Mouse (Mus musculus) midbrain, embryonic 13.5 days (tissue): ENCODE data around the gene Gabrr1. TPM values are rescaled to one million over a fixed set of nuclear protein-coding genes. Genes with fewer than 3 reads are reported as not detected.
"Not testable (repeated sequence)": the region's sequence is repeated elsewhere in the genome, so short reads cannot be mapped to it uniquely, and the experiment has no call there.

Source experiments
- ATAC-seq: fragments of 200-750 bp; cut with Nextera tagmentation; 2 replicates; pipeline ENCODE4 v1.8.0; 2017; ENCODE audit warnings: mild to moderate bottlenecking, moderate TSS enrichment, moderate library complexity
- H3K27ac ChIP-seq: fragments of 300-500 bp; sonication (generic); 2 replicates; pipeline ENCODE4 v1.5.1; 2015; ENCODE audit warnings: inconsistent platforms, mild to moderate bottlenecking, moderate library complexity
- H3K27me3 ChIP-seq: fragments of 300-500 bp; sonication (generic); 2 replicates; pipeline ENCODE4 v1.6.1; 2015; ENCODE audit warnings: mild to moderate bottlenecking, inconsistent platforms
- H3K36me3 ChIP-seq: fragments of 300-500 bp; sonication (generic); 2 replicates; pipeline ENCODE4 v1.6.1; 2015; ENCODE audit warnings: mild to moderate bottlenecking, inconsistent platforms
- H3K4me1 ChIP-seq: fragments of 300-500 bp; sonication (generic); replicated peaks from 2 replicates; pipeline ENCODE4 v1.6.1; 2015; ENCODE audit warnings: inconsistent platforms
- H3K4me2 ChIP-seq: fragments of 300-500 bp; sonication (generic); replicated peaks from 2 replicates; pipeline ENCODE4 v1.6.1; 2015; ENCODE audit warnings: moderate library complexity, mild to moderate bottlenecking, inconsistent platforms
- H3K4me3 ChIP-seq: fragments of 300-500 bp; sonication (generic); replicated peaks from 2 replicates; pipeline ENCODE4 v1.5.1; 2015; ENCODE audit warnings: mild to moderate bottlenecking, inconsistent platforms
- H3K9ac ChIP-seq: fragments of 300-500 bp; sonication (generic); replicated peaks from 2 replicates; pipeline ENCODE4 v1.6.1; 2015; ENCODE audit warnings: mild to moderate bottlenecking, inconsistent platforms
- H3K9me3 ChIP-seq: fragments of 300-500 bp; sonication (generic); 2 replicates; pipeline ENCODE4 v1.6.1; 2016; ENCODE audit warnings: mild to moderate bottlenecking, inconsistent platforms
- WGBS: fragments of 180-500 bp; shearing (Covaris S2); methylation state at CpG from one replicate; pipeline ENCODE4 v1.1.7; 2015; 5-methylcytosine and 5-hydroxymethylcytosine counted together
- polyA plus RNA-seq: library from polyadenylated mRNA; unstranded; fragments of >200 nt; fragmentation: Nextera tagmentation; extraction: Ambion mirVana; gene quantifications from 2 replicates; pipeline ENCODE4 v1.2.1, GENCODE M21; 2015

The Gabrr1 gene
- polyA plus RNA-seq: 0.14 and 0.63 TPM in 2 replicates

- Histone ChIP-seq H3K36me3 (no peaks in the 10 kb centered on the region), H3K9me3 (no peaks in the 10 kb centered on the region), H3K4me3 (no peak within 1 kb of the TSS), H3K27me3 (no peaks in the 10 kb centered on the region), H3K27ac (no peak within 1 kb of the TSS), H3K4me1 (no peaks in the 10 kb centered on the region), H3K9ac (no peak within 1 kb of the TSS), H3K4me2 (no peak within 1 kb of the TSS)
- ATAC-seq: no peak
- WGBS: 74% methylated on average over 11 of the region's 11 CpGs
These were observed at the start of gene Gabrr1 for GRCm38 (mm10) chr4:33132221-33132620. Gene Gabrr1 (plus strand): TSS chr4:33132521.

DNA sequence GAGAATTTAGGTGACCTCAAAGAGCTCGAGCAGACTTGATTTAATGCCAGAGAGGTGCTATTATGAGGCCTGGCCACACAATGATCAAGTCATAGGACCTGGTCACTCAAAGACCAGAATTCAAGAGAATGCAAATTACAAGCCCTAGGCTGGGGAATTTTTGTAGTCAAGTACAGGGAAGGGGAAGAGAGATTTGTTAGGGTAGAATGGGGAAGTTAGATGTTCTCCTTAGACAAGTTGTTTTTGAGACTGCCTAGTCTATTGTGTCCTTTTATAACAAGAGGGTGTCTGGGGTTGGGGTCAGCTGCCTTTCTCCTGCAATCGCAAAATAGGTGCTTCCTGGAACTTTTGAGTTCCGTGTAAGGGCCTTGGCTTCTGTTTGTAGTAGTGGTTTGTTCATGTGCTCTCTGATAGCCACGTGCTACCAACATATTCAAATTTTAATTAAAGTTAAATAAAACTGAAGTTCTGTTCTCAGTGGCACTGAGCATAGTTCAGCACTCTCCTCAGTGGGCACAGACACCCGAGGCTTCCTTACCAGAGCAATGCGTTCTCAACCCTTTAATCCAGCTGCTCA, 33.1 kb upstream of the Gabrr1 start:
- no peak overlapping the region for H3K4me2 ChIP-seq
- no peaks in the 10 kb centered on the region for H3K36me3 ChIP-seq
- WGBS: 83% methylated on average over 6 of the region's 6 CpGs
- no peaks in the 10 kb centered on the region for H3K9me3 ChIP-seq
- no peak overlapping the region for H3K4me3 ChIP-seq
- H3K4me1 ChIP-seq: no peaks in the 10 kb centered on the region
- no peaks in the 10 kb centered on the region for H3K27me3 ChIP-seq
- no peak overlapping the region for H3K27ac ChIP-seq
- ATAC-seq: no peak
- no peak overlapping the region for H3K9ac ChIP-seq

GRCm38 (mm10) chr4:33109720-33110458, 22.4 kb upstream of the Gabrr1 start:
- no peak overlapping the region for H3K9ac ChIP-seq
- no peak overlapping the region for H3K27ac ChIP-seq
- H3K4me2 ChIP-seq: no peak overlapping the region
- WGBS: 92% methylated on average over 14 of the region's 14 CpGs
- H3K36me3 ChIP-seq: no peaks in the 10 kb centered on the region
- no peaks in the 10 kb centered on the region for H3K9me3 ChIP-seq
- no peak overlapping the region for H3K4me3 ChIP-seq
- no peak for ATAC-seq
- H3K4me1 ChIP-seq: no peaks in the 10 kb centered on the region
- H3K27me3 ChIP-seq: no peaks in the 10 kb centered on the region

DNA sequence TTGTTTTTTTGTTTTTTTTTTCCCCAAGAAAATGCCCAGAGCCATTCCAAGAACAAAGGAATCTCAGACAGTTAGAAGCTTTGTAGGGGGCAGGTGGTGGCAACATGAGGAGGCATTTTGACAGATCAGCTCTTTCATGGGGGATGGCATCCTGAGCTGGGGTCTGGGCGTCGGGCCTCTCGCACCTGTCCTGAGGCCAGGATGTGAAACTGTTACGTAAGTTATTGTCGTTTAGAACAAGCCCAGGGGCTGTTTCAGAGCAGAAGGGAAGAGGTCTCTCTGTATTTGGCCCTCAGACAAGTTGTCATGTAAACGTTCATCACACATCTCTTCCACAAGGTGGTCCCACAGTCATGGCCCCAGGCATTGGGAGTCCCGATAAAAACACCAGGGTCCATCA, 21.5 kb upstream of the Gabrr1 start:
- Histone ChIP-seq H3K27me3 (no peaks in the 10 kb centered on the region), H3K27ac (no peak overlapping the region), H3K36me3 (no peaks in the 10 kb centered on the region), H3K9me3 (no peaks in the 10 kb centered on the region), H3K4me3 (no peak overlapping the region), H3K4me1 (no peaks in the 10 kb centered on the region), H3K4me2 (no peak overlapping the region), H3K9ac (no peak overlapping the region)
- ATAC-seq: no peak
- 87% methylated on average over 7 of the region's 7 CpGs for WGBS

GRCm38 (mm10) chr4:33111358-33111757, 21.0 kb upstream of the Gabrr1 start:
- Histone ChIP-seq H3K9ac (no peak overlapping the region), H3K4me3 (no peak overlapping the region), H3K9me3 (no peaks in the 10 kb centered on the region), H3K4me2 (no peak overlapping the region), H3K36me3 (no peaks in the 10 kb centered on the region), H3K27ac (no peak overlapping the region), H3K4me1 (no peaks in the 10 kb centered on the region), H3K27me3 (no peaks in the 10 kb centered on the region)
- WGBS: 93% methylated on average over 9 of the region's 9 CpGs
- no peak for ATAC-seq

DNA sequence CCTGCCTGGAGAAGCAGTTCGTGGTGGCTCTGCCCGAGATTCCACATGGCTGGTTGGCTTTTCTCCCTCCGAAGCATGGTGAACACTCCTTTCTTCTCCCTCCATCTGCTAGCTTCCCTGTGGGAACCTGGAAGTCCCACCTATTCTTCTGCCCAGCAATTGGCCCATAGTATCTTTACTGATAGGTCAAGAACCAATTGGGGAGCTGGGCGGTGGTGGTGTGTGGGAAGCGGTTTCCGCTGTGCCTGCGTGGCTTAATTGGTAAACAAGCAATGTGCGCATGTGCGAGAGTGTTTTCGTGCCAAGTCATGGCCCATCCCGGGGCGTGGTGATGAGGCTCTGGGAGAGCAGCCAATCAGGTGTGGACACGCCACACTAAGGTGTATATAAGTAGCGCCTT, 19.5 kb upstream of the Gabrr1 start:
- WGBS: 96% methylated on average over 14 of the region's 14 CpGs
- not testable (repeated sequence) for H3K9ac ChIP-seq, H3K4me3 ChIP-seq, H3K36me3 ChIP-seq, ATAC-seq, H3K27me3 ChIP-seq, H3K4me2 ChIP-seq, H3K4me1 ChIP-seq, H3K9me3 ChIP-seq, H3K27ac ChIP-seq

GRCm38 (mm10) chr4:33119118-33119517, 13.2 kb upstream of the Gabrr1 start:
- H3K4me1 ChIP-seq, H3K36me3 ChIP-seq, H3K9ac ChIP-seq, H3K4me3 ChIP-seq, H3K27me3 ChIP-seq, H3K4me2 ChIP-seq, ATAC-seq, H3K27ac ChIP-seq, H3K9me3 ChIP-seq: not testable (repeated sequence)
- WGBS: 2% methylated on average over 3 of the region's 3 CpGs

- Histone ChIP-seq H3K4me2 (no peak overlapping the region), H3K36me3 (no peaks in the 10 kb centered on the region), H3K27ac (no peak overlapping the region), H3K27me3 (no peaks in the 10 kb centered on the region), H3K4me1 (no peaks in the 10 kb centered on the region), H3K9me3 (no peaks in the 10 kb centered on the region), H3K9ac (no peak overlapping the region), H3K4me3 (no peak overlapping the region)
- 79% methylated on average over 6 of the region's 6 CpGs for WGBS
- ATAC-seq: no peak
These were observed 7.8 kb upstream of the Gabrr1 start for GRCm38 (mm10) chr4:33124493-33124892.

- H3K4me1 ChIP-seq: no peaks in the 10 kb centered on the region
- H3K27me3 ChIP-seq: no peaks in the 10 kb centered on the region
- peak; percentile 45; the same call in 1 of the 2 replicates for ATAC-seq
- no peak overlapping the region for H3K27ac ChIP-seq
- H3K4me3 ChIP-seq: no peak overlapping the region
- H3K4me2 ChIP-seq: no peak overlapping the region
- H3K9me3 ChIP-seq: no peaks in the 10 kb centered on the region
- H3K9ac ChIP-seq: no peak overlapping the region
- 71% methylated on average over 10 of the region's 10 CpGs for WGBS
- no peaks in the 10 kb centered on the region for H3K36me3 ChIP-seq
These were observed 6.8 kb upstream of the Gabrr1 start for GRCm38 (mm10) chr4:33125409-33126084.

GRCm38 (mm10) chr4:33146679-33147291, 14.5 kb downstream of the Gabrr1 start:
- no peak overlapping the region for H3K4me3 ChIP-seq
- no peak overlapping the region for H3K9ac ChIP-seq
- H3K9me3 ChIP-seq: peaks cover 4% of the 10 kb centered on the region; the same call in 1 of the 2 replicates
- ATAC-seq: peak; percentile 29; the same call in 1 of the 2 replicates
- no peaks in the 10 kb centered on the region for H3K27me3 ChIP-seq
- WGBS: 43% methylated on average over 20 of the region's 20 CpGs
- no peak overlapping the region for H3K27ac ChIP-seq
- no peaks in the 10 kb centered on the region for H3K36me3 ChIP-seq
- peaks cover 7% of the 10 kb centered on the region; the same call in 1 of the 2 replicates for H3K4me1 ChIP-seq
- peak overlapping the region; percentile 15 for H3K4me2 ChIP-seq

DNA sequence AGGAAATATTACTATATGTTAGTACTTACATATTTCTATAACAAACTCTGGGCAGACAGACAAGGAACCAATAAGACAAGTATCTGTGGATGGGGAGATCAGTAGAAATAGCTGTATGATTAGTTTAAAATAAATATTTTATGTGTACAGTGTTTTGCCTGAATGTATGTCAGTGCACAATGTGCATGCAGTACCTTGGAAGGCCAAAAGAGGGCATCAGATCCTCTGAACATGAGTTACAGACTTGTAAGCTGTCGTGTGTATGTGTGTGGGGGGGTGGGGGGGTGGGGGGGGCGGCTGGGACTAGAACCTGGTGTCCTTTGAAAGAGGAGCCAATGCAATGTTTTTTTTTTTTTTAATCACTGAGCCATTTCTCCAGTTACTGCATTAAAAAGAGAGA, 15.5 kb downstream of the Gabrr1 start:
- ATAC-seq: no peak
- H3K9me3 ChIP-seq: no peaks in the 10 kb centered on the region
- no peaks in the 10 kb centered on the region for H3K36me3 ChIP-seq
- H3K9ac ChIP-seq: no peak overlapping the region
- no peak overlapping the region for H3K4me3 ChIP-seq
- 10% methylated on average over 2 of the region's 2 CpGs for WGBS
- no peaks in the 10 kb centered on the region for H3K27me3 ChIP-seq
- H3K4me2 ChIP-seq: no peak overlapping the region
- no peak overlapping the region for H3K27ac ChIP-seq
- H3K4me1 ChIP-seq: peaks cover 7% of the 10 kb centered on the region; the same call in 1 of the 2 replicates

- Histone ChIP-seq H3K9me3 (no peaks in the 10 kb centered on the region), H3K4me2 (no peak overlapping the region), H3K4me1 (peaks cover 7% of the 10 kb centered on the region; the same call in 1 of the 2 replicates), H3K27me3 (no peaks in the 10 kb centered on the region), H3K27ac (no peak overlapping the region), H3K36me3 (no peaks in the 10 kb centered on the region), H3K4me3 (no peak overlapping the region), H3K9ac (no peak overlapping the region)
- ATAC-seq: no peak
- 32% methylated on average over 7 of the region's 7 CpGs for WGBS
These were observed 16.8 kb downstream of the Gabrr1 start for GRCm38 (mm10) chr4:33149150-33149549.
